Mouse (Mus musculus) heart, embryonic 13.5 days (tissue): ENCODE measurements around the gene Gimap3. TPM values are rescaled to one million over a fixed set of nuclear protein-coding genes. Genes with fewer than 3 reads are reported as not detected.

ENCODE experiments used
- ATAC-seq: fragments of 200-750 bp; cut with Nextera tagmentation; 2 replicates; pipeline ENCODE4 v1.8.0; 2017; ENCODE audit warnings: moderate TSS enrichment; ENCODE audit not compliant: insufficient number of reproducible peaks, low FRiP score, low TSS enrichment; ENCODE audit errors: extremely low read depth
- H3K27ac ChIP-seq: fragments of 300-500 bp; sonication (generic); replicated peaks from 2 replicates; pipeline ENCODE4 v1.5.1; 2015; ENCODE audit warnings: moderate library complexity, mild to moderate bottlenecking, inconsistent platforms
- H3K27me3 ChIP-seq: fragments of 300-500 bp; sonication (generic); replicated peaks from 2 replicates; pipeline ENCODE4 v1.6.1; 2015; ENCODE audit warnings: mild to moderate bottlenecking, inconsistent platforms
- H3K36me3 ChIP-seq: fragments of 300-500 bp; sonication (generic); 2 replicates; pipeline ENCODE4 v1.6.1; 2015; ENCODE audit warnings: mild to moderate bottlenecking, inconsistent platforms
- H3K4me1 ChIP-seq: fragments of 300-500 bp; sonication (generic); 2 replicates; pipeline ENCODE4 v1.6.1; 2015; ENCODE audit warnings: inconsistent platforms
- H3K4me2 ChIP-seq: fragments of 300-500 bp; sonication (generic); 2 replicates; pipeline ENCODE4 v1.6.1; 2015; ENCODE audit warnings: inconsistent platforms, mild to moderate bottlenecking, moderate library complexity
- H3K4me3 ChIP-seq: fragments of 300-500 bp; sonication (generic); 2 replicates; pipeline ENCODE4 v1.5.1; 2015; ENCODE audit warnings: moderate library complexity, mild to moderate bottlenecking, inconsistent platforms
- H3K9ac ChIP-seq: fragments of 300-500 bp; sonication (generic); 2 replicates; pipeline ENCODE4 v1.6.1; 2015; ENCODE audit warnings: inconsistent platforms, mild to moderate bottlenecking, moderate library complexity
- H3K9me3 ChIP-seq: fragments of 300-500 bp; sonication (generic); 2 replicates; pipeline ENCODE4 v1.6.1; 2016; ENCODE audit warnings: inconsistent platforms
- WGBS: fragments of 180-500 bp; shearing (Covaris S2); methylation state at CpG from one replicate; pipeline ENCODE4 v1.1.7; 2015; ENCODE audit warnings: mixed read lengths; 5-methylcytosine and 5-hydroxymethylcytosine counted together
- polyA plus RNA-seq: library from polyadenylated mRNA; unstranded; fragments of >200 nt; fragmentation: Nextera tagmentation; extraction: Ambion mirVana; gene quantifications from 2 replicates; pipeline ENCODE4 v1.2.1, GENCODE M21; 2015

Gene Gimap3
- polyA plus RNA-seq, 1 experiment from 2014 or later, result not detected

GRCm38 (mm10) chr6:48784406-48784805 lies 13.8 kb upstream of the Gimap3 start:
- Histone ChIP-seq H3K4me3 (no peak overlapping the region), H3K9me3 (no peaks in the 10 kb centered on the region), H3K9ac (no peak overlapping the region), H3K4me2 (no peak overlapping the region), H3K36me3 (no peaks in the 10 kb centered on the region), H3K27me3 (no peaks in the 10 kb centered on the region), H3K27ac (no peak overlapping the region), H3K4me1 (0 out of 2 replicates have a peak, but pooled peaks cover 2% of the 10 kb centered on the region)
- 86% methylated on average over 1 of the region's 1 CpGs for WGBS
- no peak for ATAC-seq

GRCm38 (mm10) chr6:48772030-48772429 lies 1.4 kb upstream of the Gimap3 start:
- Histone ChIP-seq H3K9ac (no peak overlapping the region), H3K27me3 (no peaks in the 10 kb centered on the region), H3K27ac (no peak overlapping the region), H3K36me3 (no peaks in the 10 kb centered on the region), H3K4me2 (no peak overlapping the region), H3K9me3 (no peaks in the 10 kb centered on the region), H3K4me1 (no peaks in the 10 kb centered on the region), H3K4me3 (no peak overlapping the region)
- ATAC-seq, result no peak
- 10% methylated on average over 8 of the region's 8 CpGs for WGBS

GRCm38 (mm10) chr6:48768933-48769332 lies 1.7 kb downstream of the Gimap3 start:
- no peaks in the 10 kb centered on the region for H3K36me3 ChIP-seq
- WGBS, result 73% methylated on average over 3 of the region's 3 CpGs

GRCm38 (mm10) chr6:48768178-48768869 lies 2.3 kb downstream of the Gimap3 start:
- WGBS, result 57% methylated on average over 9 of the region's 9 CpGs

More at GRCm38 (mm10) chr6:48768933-48769332, 1.7 kb downstream of the Gimap3 start:
- no peaks in the 10 kb centered on the region for H3K9me3 ChIP-seq
- H3K27me3 ChIP-seq, result no peaks in the 10 kb centered on the region
- H3K4me3 ChIP-seq, result no peak overlapping the region
- H3K27ac ChIP-seq, result no peak overlapping the region
- no peak overlapping the region for H3K9ac ChIP-seq
- no peak for ATAC-seq
- H3K4me1 ChIP-seq, result no peaks in the 10 kb centered on the region
- H3K4me2 ChIP-seq, result no peak overlapping the region

DNA sequence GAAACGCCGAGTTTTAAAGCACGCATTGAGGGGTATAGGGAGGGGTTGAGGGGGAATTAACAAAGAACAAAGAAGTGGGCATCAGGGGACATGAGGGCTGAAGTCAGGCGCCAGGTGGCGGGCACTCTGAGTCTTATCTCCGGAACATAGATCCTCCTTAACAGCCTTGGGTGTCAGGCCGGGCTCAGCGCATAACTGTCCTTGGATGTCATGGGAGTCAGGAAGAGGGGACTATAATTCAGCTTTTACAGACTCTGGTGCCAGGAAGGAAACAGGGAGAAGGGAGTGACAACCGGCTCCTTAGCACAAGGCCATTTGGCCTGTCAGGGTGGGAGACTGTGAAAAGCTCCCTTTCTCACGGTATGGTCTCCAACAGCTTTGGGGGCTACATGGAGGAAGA lies 6.2 kb downstream of the Gimap3 start:
- no peaks in the 10 kb centered on the region for H3K36me3 ChIP-seq
- H3K4me1 ChIP-seq, result no peaks in the 10 kb centered on the region
- H3K9me3 ChIP-seq, result no peaks in the 10 kb centered on the region
- H3K4me2 ChIP-seq, result no peak overlapping the region
- 86% methylated on average over 10 of the region's 10 CpGs for WGBS
- no peak overlapping the region for H3K9ac ChIP-seq
- H3K27me3 ChIP-seq, result no peaks in the 10 kb centered on the region
- no peak overlapping the region for H3K27ac ChIP-seq
- H3K4me3 ChIP-seq, result no peak overlapping the region
- no peak for ATAC-seq

More at GRCm38 (mm10) chr6:48768178-48768869, 2.3 kb downstream of the Gimap3 start:
- Histone ChIP-seq H3K4me3 (no peak overlapping the region), H3K4me2 (no peak overlapping the region), H3K27ac (no peak overlapping the region), H3K27me3 (no peaks in the 10 kb centered on the region), H3K36me3 (no peaks in the 10 kb centered on the region), H3K9me3 (no peaks in the 10 kb centered on the region), H3K9ac (no peak overlapping the region), H3K4me1 (no peaks in the 10 kb centered on the region)
- ATAC-seq, result no peak

DNA sequence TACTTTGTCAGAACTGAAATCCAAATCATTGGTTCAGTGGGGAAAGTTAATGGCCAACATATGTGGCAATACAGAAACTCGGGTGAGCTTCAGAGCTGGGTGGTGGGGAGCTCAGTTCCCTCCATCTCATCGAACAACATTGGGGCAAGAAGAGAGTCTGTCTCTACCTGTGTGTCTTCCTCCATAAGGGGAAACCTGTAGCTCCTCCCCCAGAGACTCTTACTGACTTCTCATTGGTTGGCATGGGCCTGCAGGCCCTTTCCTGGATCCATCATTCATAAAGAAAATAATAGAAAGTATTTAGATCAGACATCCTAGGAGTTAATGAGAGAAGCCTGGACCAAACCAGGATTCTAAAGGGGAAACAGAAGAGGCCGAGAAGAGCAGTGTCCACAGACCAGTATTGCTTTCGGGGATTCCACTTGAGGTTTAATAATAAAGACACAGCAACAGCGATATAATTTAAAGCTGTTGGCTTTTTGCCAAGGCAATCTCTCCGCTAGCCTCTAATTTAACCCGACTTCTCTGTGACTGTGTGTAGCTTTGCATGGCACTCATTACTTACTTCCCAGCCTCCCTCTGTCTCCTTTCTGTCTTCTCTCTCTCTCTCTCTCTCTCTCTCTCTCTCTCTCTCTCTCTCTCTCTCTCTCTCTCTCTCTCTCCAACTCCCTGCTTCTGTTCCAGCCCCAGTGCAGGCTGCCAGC lies 6.9 kb downstream of the Gimap3 start:
- no peaks in the 10 kb centered on the region for H3K4me1 ChIP-seq
- WGBS, result 80% methylated on average over 7 of the region's 7 CpGs
- no peaks in the 10 kb centered on the region for H3K27me3 ChIP-seq
- no peak overlapping the region for H3K9ac ChIP-seq
- no peak overlapping the region for H3K4me3 ChIP-seq
- H3K4me2 ChIP-seq, result no peak overlapping the region
- no peak overlapping the region for H3K27ac ChIP-seq
- H3K9me3 ChIP-seq, result no peaks in the 10 kb centered on the region
- ATAC-seq, result no peak
- H3K36me3 ChIP-seq, result no peaks in the 10 kb centered on the region

DNA sequence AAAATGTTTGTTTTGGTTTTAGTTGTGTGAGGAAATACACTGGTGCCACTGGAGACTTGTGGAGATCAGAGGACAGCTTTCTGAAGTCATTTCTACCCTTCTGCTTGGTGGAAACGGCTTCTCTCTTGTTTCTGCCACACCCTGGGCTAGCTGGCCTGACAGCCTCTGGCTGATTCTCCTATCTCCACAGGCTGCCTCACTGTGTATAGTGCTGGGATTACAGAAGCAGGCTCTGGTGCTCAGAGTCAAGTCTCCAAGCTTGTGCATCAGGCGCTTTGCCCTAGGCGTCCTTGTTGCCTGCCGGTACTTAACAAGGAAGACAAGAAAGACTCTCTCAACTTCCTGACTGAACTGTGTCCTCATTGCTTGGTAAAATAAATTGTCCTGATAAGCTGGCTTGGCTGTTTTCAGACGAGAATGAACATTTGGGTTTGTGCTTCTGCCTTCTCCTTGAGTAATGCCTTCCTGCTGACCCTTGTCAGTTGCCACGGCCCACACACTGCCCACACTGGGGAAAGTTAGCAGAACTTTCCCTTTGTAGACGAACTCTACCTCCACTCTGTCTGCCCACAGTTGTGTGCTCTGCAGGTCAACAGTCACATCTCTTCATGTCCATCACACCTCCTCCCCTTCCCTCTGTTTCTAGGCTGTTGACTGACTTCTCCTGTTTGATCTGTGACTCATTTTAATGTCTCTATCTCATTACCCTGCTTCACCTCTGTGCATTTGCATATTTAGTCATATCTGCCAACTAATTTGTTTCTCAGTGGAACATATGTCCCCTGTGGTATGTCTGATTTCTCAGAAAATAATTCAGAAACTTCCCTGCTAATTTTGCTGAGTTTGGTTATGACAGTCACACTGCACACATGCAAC lies 23.3 kb downstream of the Gimap3 start:
- peak overlapping the region; percentile 55 for H3K27ac ChIP-seq
- H3K4me1 ChIP-seq, result peaks cover 15% of the 10 kb centered on the region
- peak overlapping the region; percentile 33; the same call in 1 of the 2 replicates for H3K9ac ChIP-seq
- H3K36me3 ChIP-seq, result peaks cover 3% of the 10 kb centered on the region; the same call in 1 of the 2 replicates
- H3K9me3 ChIP-seq, result no peaks in the 10 kb centered on the region
- H3K4me2 ChIP-seq, result peak overlapping the region; percentile 50
- WGBS, result 39% methylated on average over 7 of the region's 7 CpGs
- H3K27me3 ChIP-seq, result peaks cover 34% of the 10 kb centered on the region
- H3K4me3 ChIP-seq, result peak overlapping the region; percentile 31
- ATAC-seq, result no peak

DNA sequence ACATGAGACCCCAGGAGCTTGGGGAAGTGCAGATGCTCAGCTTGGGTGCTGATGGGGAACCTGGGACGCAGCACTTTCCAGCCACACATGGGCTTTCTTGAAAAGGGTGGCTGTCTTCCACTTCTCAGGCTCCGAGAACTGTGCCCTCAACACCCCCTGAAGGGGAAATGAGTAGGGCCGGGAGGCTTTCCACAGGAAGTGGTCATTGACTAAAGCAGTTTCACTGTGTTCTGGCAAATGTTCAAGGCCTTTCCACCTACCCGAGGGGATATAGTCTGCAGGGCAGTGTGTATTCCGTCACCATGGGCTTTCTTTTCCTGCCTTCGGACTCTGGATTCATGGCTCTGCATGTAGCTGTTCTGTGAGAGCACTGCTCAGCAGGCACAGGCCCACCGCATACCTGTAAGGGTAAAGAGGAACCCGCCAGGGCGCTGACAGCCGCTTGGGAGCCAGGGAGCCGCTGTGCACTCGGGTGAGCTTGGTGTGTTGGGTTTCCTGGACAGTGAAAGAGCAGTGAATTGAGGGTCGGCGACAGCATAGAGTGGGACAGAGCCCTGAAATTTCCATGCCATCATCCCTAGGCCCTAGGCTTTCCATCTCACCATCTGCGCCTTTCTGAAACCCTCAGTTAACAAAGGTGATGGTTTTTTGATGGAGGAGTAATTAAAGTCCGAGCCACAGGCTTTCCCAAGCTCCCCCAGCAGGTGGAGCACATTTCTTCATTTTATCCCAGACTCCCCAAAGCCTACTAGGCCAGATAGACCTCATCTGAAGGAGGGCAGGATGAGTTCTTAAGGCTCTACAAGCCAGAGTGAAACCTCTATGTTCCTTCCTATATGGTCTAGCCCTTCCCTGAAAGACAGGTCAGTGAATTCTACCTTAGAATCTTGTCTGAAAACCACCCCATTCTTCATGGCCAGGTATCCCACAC lies 24.4 kb downstream of the Gimap3 start, which contains the start of gene Gimap5:
TSS of gene Gimap5 (plus strand) at position 239 of the 931 bp plus-strand sequence.
- Histone ChIP-seq H3K36me3 (peaks cover 3% of the 10 kb centered on the region; the same call in 1 of the 2 replicates), H3K9ac (peak within 1 kb of the TSS; percentile 63), H3K27ac (peak within 1 kb of the TSS; percentile 79), H3K4me1 (peaks cover 27% of the 10 kb centered on the region), H3K27me3 (peaks cover 45% of the 10 kb centered on the region), H3K4me3 (peak within 1 kb of the TSS; percentile 31), H3K9me3 (no peaks in the 10 kb centered on the region), H3K4me2 (peak within 1 kb of the TSS; percentile 50)
- WGBS, result 25% methylated on average over 16 of the region's 16 CpGs
- ATAC-seq, result no peak; the same call in 1 of the 2 replicates

- Histone ChIP-seq H3K4me1 (peaks cover 32% of the 10 kb centered on the region), H3K9me3 (no peaks in the 10 kb centered on the region), H3K4me2 (peak overlapping the region; percentile 50), H3K4me3 (no peak overlapping the region), H3K36me3 (peaks cover 3% of the 10 kb centered on the region; the same call in 1 of the 2 replicates), H3K9ac (no peak overlapping the region), H3K27me3 (peaks cover 51% of the 10 kb centered on the region), H3K27ac (peak overlapping the region; percentile 79)
- WGBS, result 46% methylated on average over 2 of the region's 2 CpGs
- ATAC-seq, result no peak
Measured at GRCm38 (mm10) chr6:48745490-48745889, 25.2 kb downstream of the Gimap3 start.
